Mouse (Mus musculus) C2C12 (cell line): ENCODE measurements around the gene Psmb3.

Experiments
- CTCF ChIP-seq: IDR thresholded peaks from one replicate; pipeline ENCODE4 v1.5.1; 2011; ENCODE audit not compliant: control insufficient read depth, insufficient read depth, insufficient read length
- FOSL1 ChIP-seq: IDR thresholded peaks from one replicate; pipeline ENCODE4 v1.8.0; 2011; ENCODE audit warnings: mild to moderate bottlenecking, low read length; ENCODE audit not compliant: poor library complexity, insufficient read depth, severe bottlenecking
- USF1 ChIP-seq: IDR thresholded peaks from one replicate; pipeline ENCODE4 v1.6.1; 2011; ENCODE audit warnings: low read depth, mild to moderate bottlenecking, control low read depth, moderate library complexity

DNA sequence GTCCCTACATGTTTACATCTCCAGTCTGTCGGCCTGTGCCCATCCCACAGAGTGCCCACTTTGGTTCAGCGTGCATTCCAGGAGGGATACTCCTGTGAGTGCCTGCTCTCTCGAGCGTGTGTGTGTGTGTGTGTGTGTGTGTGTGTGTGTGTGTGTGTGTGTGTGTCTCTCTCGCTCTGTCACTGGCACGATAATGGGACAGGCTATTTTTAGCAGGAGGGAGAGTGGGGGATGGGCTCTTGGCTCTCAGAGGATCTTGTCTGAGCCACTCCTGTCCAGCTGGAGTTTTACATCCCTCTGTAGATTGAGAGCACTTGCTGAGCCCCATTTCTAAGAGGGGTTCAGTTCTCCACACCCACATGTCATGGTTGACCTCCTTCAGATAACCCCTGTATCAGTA lies 33.4 kb upstream of the Psmb3 start:
- TF ChIP-seq CTCF: no peak
- no peak for TF ChIP-seq FOSL1
- no peak for TF ChIP-seq USF1
